Mouse (Mus musculus): ENCODE results near the gene Tspan33. TPM values are rescaled to one million over a fixed set of nuclear protein-coding genes. Genes with fewer than 3 reads are reported as not detected.
"Not testable (repeated sequence)": the region's sequence is repeated elsewhere in the genome, so short reads cannot be mapped to it uniquely, and the experiment has no call there.

The Tspan33 gene
- total RNA-seq, 2 experiments from 2014 or later = 23.1 to 25.9 TPM

GRCm38 (mm10) chr6:29751466-29752152, 57.6 kb downstream of the Tspan33 start:
- DNase-seq (ENCODE audit: low spot score in 2 of 2) = peak; percentile 35 to 48

- DNase-seq (ENCODE audit: low spot score in 2 of 2) = no peak
Observed at GRCm38 (mm10) chr6:29753336-29753735, 59.3 kb downstream of the Tspan33 start.

- peak; percentile 24 to 48 for DNase-seq (ENCODE audit: low spot score in 2 of 2)
Observed at GRCm38 (mm10) chr6:29756001-29756400, 62.0 kb downstream of the Tspan33 start.

DNA sequence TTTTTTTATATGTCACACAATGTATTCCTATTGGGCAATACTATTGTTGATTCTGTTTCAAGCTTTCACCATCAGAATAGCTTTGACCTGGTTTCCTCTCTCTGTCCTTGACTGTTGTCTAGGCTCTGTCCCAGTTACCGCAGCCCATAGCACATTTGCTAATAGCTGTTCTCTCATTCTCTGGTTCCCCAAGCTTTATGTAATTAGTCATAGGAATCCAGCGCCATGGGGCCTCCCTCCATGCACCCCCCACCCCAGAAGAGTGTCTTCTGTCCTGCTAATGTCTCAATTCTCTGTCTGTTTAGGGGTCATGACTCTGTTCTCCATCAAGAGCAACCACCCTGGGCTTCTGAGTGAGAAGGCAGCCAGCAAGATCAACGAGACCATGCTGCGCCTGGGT, 62.5 kb downstream of the Tspan33 start:
- DNase-seq (ENCODE audit: low spot score in 2 of 2) = no peak

DNA sequence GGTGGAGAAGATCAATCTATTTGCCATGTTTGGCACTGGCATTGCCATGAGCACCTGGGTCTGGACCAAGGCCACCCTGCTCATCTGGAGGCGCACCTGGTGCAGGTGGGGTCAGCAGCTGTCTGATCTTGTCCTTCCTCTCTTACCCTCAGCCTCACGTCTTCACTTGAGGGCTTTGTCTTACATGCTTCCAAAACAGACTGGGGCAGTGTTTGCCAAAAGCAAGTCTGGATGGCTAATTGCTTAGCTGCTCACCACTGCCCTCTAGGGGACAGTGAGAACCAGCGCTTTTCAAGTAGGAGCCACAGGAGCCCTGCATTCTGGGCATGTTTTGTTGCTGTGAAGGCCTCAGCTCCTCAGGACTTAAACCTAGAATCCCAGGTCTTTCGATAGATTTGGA, 64.4 kb downstream of the Tspan33 start:
- peak; percentile 81 for DNase-seq (ENCODE audit: low spot score in 2 of 2)

GRCm38 (mm10) chr6:29759012-29759679, 65.1 kb downstream of the Tspan33 start:
- DNase-seq (ENCODE audit: low spot score in 2 of 2) = no peak

DNA sequence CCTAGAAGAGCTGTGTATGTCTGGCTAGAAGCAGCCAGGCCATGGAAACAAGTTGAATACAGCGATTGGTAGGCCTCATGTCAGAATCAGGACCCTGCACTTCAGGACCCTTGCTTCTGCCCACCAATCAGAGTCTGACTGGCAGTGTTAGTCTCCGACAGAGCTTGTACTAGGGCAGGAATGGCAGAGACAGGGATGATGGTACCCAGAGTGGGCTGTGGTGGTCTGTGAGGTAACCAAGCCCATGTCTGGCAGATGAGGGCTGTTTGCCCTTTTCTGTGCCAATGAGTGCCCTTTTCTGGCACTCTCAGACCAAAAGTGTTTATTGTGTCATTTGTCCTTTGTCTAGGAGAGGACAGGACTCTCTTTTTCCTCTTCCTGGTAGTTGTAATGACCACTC, 66.4 kb downstream of the Tspan33 start:
- DNase-seq (ENCODE audit: low spot score in 2 of 2) = not testable (repeated sequence)

DNA sequence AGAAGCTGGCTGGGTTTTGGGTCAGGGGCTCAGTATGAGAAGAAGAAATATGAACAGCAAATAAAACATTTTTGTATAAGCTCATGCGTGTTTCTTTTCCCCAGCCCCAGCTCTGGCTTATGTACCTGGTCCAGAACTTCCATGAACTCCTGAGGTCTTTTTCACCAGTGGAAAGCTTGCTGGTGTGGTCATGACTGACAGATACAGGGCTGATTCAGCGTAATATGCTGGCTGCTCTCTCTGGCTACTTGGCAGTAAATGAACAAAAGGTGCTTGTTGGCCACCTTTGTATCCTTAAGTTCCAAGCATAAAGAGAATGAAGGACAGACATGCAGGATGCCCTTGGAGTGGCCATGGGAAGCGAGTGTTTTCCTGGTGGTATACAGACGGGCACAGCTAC, 67.3 kb downstream of the Tspan33 start:
- DNase-seq (ENCODE audit: low spot score in 2 of 2) = no peak

- DNase-seq (ENCODE audit: low spot score in 2 of 2) = peak in 1 of 2 experiments; percentile 19
Observed at GRCm38 (mm10) chr6:29762524-29762923, 68.5 kb downstream of the Tspan33 start.

DNA sequence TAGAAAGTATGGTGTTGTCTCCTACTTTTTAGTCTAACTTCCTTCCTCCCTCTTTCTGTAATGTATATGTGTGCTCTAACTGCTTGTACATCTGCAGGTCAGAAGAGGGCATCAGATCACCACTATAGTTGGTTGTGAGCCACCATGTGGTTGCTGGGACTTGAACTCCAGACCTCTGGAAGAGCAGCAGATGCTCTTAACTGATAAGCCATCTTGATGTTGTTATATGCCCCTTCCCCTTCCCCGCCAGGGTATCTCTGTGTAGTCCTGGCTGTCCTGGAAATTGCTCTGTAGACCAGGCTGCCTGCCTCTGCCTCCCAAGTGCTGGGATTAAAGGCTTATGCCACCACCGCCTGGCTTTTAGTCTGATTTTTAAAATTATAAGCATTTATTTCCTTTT, 72.9 kb downstream of the Tspan33 start:
- no peak for DNase-seq (ENCODE audit: low spot score in 2 of 2)

Other genes with a start within 250 kb of the Tspan33 start
- gene Atp6v1f, start 226.5 kb upstream of the Tspan33 start, total RNA-seq (2021) = 100 to 1,000 TPM; 262 TPM
- under 1 TPM in 1 of 2 experiments, not detected in 1; 0.54 TPM for gene Atp6v1fnb, start 222.8 kb upstream of the Tspan33 start, total RNA-seq (2021)
- 1 to 10 TPM in 1 of 2 experiments, under 1 TPM in 1; 0.63 to 1.1 TPM for gene Kcp, start 186.3 kb upstream of the Tspan33 start, total RNA-seq (2021)
- gene Irf5, start 167.6 kb upstream of the Tspan33 start, total RNA-seq (2021) = 1 to 10 TPM; 4.2 to 5.2 TPM
- 10 to 100 TPM; 65.1 to 73.0 TPM for gene Tnpo3, start 84.3 kb upstream of the Tspan33 start, total RNA-seq (2021)
- gene Smo, start 41.3 kb downstream of the Tspan33 start, total RNA-seq (2021) = 1 to 10 TPM; 8.3 to 9.1 TPM
- 100 to 1,000 TPM; 136 to 139 TPM for gene Ahcyl2, start 73.8 kb downstream of the Tspan33 start, total RNA-seq (2021)
- gene Strip2, start 222.8 kb downstream of the Tspan33 start, total RNA-seq (2021) = 10 to 100 TPM; 17.5 to 25.3 TPM